Mouse (Mus musculus) forebrain, embryonic 13.5 days (tissue): ENCODE data around the gene Exph5. TPM values are rescaled to one million over a fixed set of nuclear protein-coding genes. Genes with fewer than 3 reads are reported as not detected.

Experiments used
- ATAC-seq: fragments of 200-750 bp; cut with Nextera tagmentation; 2 replicates; pipeline ENCODE4 v1.8.0; 2017
- H3K27ac ChIP-seq: fragments of 300-500 bp; sonication (generic); 2 replicates; pipeline ENCODE4 v1.5.1; 2015; ENCODE audit warnings: inconsistent platforms, mild to moderate bottlenecking, moderate library complexity
- H3K27me3 ChIP-seq: fragments of 300-500 bp; sonication (generic); 2 replicates; pipeline ENCODE4 v1.6.1; 2015; ENCODE audit warnings: mild to moderate bottlenecking, inconsistent platforms
- H3K36me3 ChIP-seq: fragments of 300-500 bp; sonication (generic); 2 replicates; pipeline ENCODE4 v1.6.1; 2015; ENCODE audit warnings: mild to moderate bottlenecking, inconsistent platforms; ENCODE audit not compliant: poor library complexity, severe bottlenecking
- H3K4me1 ChIP-seq: fragments of 300-500 bp; sonication (generic); 2 replicates; pipeline ENCODE4 v1.6.1; 2015; ENCODE audit warnings: inconsistent platforms
- H3K4me2 ChIP-seq: fragments of 300-500 bp; sonication (generic); 2 replicates; pipeline ENCODE4 v1.6.1; 2015; ENCODE audit warnings: inconsistent platforms, mild to moderate bottlenecking, moderate library complexity
- H3K4me3 ChIP-seq: fragments of 300-500 bp; sonication (generic); 2 replicates; pipeline ENCODE4 v1.5.1; 2015; ENCODE audit warnings: mild to moderate bottlenecking, inconsistent platforms
- H3K9ac ChIP-seq: fragments of 300-500 bp; sonication (generic); 2 replicates; pipeline ENCODE4 v1.6.1; 2015; ENCODE audit warnings: mild to moderate bottlenecking, inconsistent platforms
- H3K9me3 ChIP-seq: fragments of 300-500 bp; sonication (generic); replicated peaks from 2 replicates; pipeline ENCODE4 v1.6.1; 2016; ENCODE audit warnings: inconsistent platforms
- WGBS: fragments of 180-500 bp; shearing (Covaris S2); methylation state at CpG from one replicate; pipeline ENCODE4 v1.1.7; 2015; 5-methylcytosine and 5-hydroxymethylcytosine counted together
- polyA plus RNA-seq: library from polyadenylated mRNA; unstranded; fragments of >200 nt; fragmentation: Nextera tagmentation; extraction: Ambion mirVana; gene quantifications from 2 replicates; pipeline ENCODE4 v1.2.1, GENCODE M21; 2015

Exph5 gene
- polyA plus RNA-seq, 1 experiment from 2014 or later: not detected

DNA sequence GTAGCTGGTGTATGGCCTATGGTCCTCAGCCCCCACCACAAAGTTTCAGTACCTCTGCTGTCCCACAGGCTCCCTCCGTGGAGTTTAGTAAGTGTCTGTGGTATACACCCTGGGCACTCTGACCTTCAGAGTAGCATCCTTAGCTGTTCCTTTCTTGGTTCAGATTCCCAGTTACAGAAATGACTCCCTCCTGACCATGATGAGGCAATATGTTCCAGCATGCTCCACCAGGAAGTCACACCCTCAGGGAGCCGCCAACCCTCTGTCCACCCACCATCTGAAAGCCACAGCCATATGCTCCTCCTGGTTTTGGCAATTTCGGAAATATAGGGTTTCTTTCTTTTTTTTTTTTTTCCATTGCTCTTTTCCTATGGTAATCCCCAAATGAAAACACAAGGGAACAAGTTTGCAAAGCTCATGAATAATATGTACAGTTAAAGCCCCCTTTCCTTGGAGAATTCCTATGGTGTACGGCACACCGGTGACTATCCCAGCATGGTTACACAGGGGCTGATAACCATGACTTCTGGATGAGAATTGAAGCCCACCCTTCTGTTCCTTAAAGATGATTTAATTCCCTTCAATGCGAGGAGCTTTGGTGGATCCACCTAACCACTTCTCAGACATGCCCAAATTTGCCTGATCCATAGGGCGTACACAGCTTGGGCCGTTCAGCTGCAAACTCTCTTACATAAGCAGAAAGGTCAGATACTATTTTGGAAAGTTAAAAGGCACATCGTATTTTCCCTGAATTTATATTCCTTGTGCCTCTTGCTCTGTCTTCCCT is 43.4 kb downstream of the Exph5 start:
- WGBS: 90% methylated on average over 9 of the region's 9 CpGs
- Histone ChIP-seq H3K4me1 (peaks cover 8% of the 10 kb centered on the region; the same call in 1 of the 2 replicates), H3K4me2 (no peak overlapping the region), H3K27ac (no peak overlapping the region), H3K36me3 (no peaks in the 10 kb centered on the region), H3K4me3 (no peak overlapping the region), H3K27me3 (peaks cover 9% of the 10 kb centered on the region), H3K9me3 (no peaks in the 10 kb centered on the region), H3K9ac (no peak overlapping the region)
- no peak for ATAC-seq

GRCm38 (mm10) chr9:53345728-53346127 is 44.3 kb downstream of the Exph5 start:
- Histone ChIP-seq H3K27ac (no peak overlapping the region), H3K4me2 (no peak overlapping the region), H3K4me3 (no peak overlapping the region), H3K4me1 (peaks cover 5% of the 10 kb centered on the region; the same call in 1 of the 2 replicates), H3K27me3 (peaks cover 9% of the 10 kb centered on the region), H3K9ac (no peak overlapping the region), H3K9me3 (0 out of 2 replicates have a peak, but pooled peaks cover 4% of the 10 kb centered on the region), H3K36me3 (no peaks in the 10 kb centered on the region)
- ATAC-seq: no peak
- WGBS: 62% methylated on average over 3 of the region's 3 CpGs

DNA sequence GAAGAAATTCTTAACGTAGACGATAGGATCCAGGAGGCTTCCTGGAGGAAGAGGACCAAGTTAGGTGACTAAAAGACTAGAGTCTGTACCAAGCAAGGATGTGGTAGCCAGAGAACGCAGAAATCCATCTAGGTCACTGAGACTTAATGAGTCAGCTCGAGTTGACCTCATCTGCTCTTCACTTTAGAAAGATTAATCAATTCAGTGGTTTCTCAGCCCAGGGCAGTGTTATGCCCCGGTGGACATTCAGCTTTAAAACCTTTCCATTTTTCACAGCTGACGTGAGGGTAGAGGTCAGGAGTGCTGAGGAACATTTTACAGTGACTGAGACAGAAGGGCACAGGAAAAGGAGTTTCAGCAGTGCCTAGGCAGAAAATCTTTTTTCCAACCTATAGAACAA is 44.9 kb downstream of the Exph5 start:
- Histone ChIP-seq H3K9me3 (0 out of 2 replicates have a peak, but pooled peaks cover 4% of the 10 kb centered on the region), H3K36me3 (no peaks in the 10 kb centered on the region), H3K27ac (no peak overlapping the region), H3K9ac (no peak overlapping the region), H3K27me3 (peaks cover 5% of the 10 kb centered on the region), H3K4me2 (no peak overlapping the region), H3K4me3 (no peak overlapping the region), H3K4me1 (no peaks in the 10 kb centered on the region)
- 83% methylated on average over 6 of the region's 6 CpGs for WGBS
- ATAC-seq: no peak

GRCm38 (mm10) chr9:53349211-53349610 is 47.7 kb downstream of the Exph5 start:
- Histone ChIP-seq H3K36me3 (no peaks in the 10 kb centered on the region), H3K4me1 (no peaks in the 10 kb centered on the region), H3K27ac (no peak overlapping the region), H3K9me3 (0 out of 2 replicates have a peak, but pooled peaks cover 4% of the 10 kb centered on the region), H3K4me3 (no peak overlapping the region), H3K27me3 (no peaks in the 10 kb centered on the region; the same call in 1 of the 2 replicates), H3K4me2 (no peak overlapping the region), H3K9ac (no peak overlapping the region)
- 93% methylated on average over 1 of the region's 1 CpGs for WGBS
- ATAC-seq: no peak

DNA sequence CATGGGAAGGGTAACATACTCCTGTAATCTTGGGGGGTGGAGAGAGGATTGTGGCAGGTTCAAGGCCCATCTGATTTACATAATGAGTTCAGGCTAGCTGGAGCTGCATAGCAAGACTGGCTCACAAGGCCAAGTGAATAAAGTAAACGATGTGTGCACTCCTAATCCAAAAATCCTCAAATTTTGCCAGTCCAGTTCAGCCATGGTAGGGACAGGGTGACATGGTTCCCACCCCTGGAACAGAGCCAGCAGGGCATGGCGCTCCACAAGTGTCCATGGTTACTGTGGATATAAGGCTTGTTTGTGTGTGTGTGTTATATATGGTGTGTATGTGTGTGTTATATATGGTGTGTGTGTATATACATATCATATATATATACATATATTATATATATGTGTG is 48.9 kb downstream of the Exph5 start:
- H3K4me1 ChIP-seq: no peaks in the 10 kb centered on the region
- 79% methylated on average over 2 of the region's 2 CpGs for WGBS
- H3K4me2 ChIP-seq: no peak overlapping the region
- no peak overlapping the region for H3K9ac ChIP-seq
- no peaks in the 10 kb centered on the region; the same call in 1 of the 2 replicates for H3K27me3 ChIP-seq
- no peaks in the 10 kb centered on the region for H3K36me3 ChIP-seq
- no peak overlapping the region for H3K27ac ChIP-seq
- no peak overlapping the region for H3K4me3 ChIP-seq
- 0 out of 2 replicates have a peak, but pooled peaks cover 4% of the 10 kb centered on the region for H3K9me3 ChIP-seq
- ATAC-seq: no peak

- Histone ChIP-seq H3K36me3 (no peaks in the 10 kb centered on the region), H3K9ac (no peak overlapping the region), H3K9me3 (0 out of 2 replicates have a peak, but pooled peaks cover 4% of the 10 kb centered on the region), H3K4me2 (no peak overlapping the region), H3K4me1 (no peaks in the 10 kb centered on the region), H3K27me3 (no peaks in the 10 kb centered on the region; the same call in 1 of the 2 replicates), H3K27ac (no peak overlapping the region), H3K4me3 (no peak overlapping the region)
- WGBS: 91% methylated on average over 6 of the region's 6 CpGs
- no peak for ATAC-seq
Measured at GRCm38 (mm10) chr9:53351899-53352298, 50.4 kb downstream of the Exph5 start.

GRCm38 (mm10) chr9:53353161-53353560 is 51.7 kb downstream of the Exph5 start:
- H3K27me3 ChIP-seq: no peaks in the 10 kb centered on the region
- H3K36me3 ChIP-seq: no peaks in the 10 kb centered on the region
- WGBS: 91% methylated on average over 5 of the region's 5 CpGs
- ATAC-seq: no peak
- no peak overlapping the region for H3K4me3 ChIP-seq
- no peak overlapping the region for H3K9ac ChIP-seq
- H3K4me2 ChIP-seq: no peak overlapping the region
- H3K4me1 ChIP-seq: no peaks in the 10 kb centered on the region
- H3K9me3 ChIP-seq: 0 out of 2 replicates have a peak, but pooled peaks cover 4% of the 10 kb centered on the region
- no peak overlapping the region for H3K27ac ChIP-seq

DNA sequence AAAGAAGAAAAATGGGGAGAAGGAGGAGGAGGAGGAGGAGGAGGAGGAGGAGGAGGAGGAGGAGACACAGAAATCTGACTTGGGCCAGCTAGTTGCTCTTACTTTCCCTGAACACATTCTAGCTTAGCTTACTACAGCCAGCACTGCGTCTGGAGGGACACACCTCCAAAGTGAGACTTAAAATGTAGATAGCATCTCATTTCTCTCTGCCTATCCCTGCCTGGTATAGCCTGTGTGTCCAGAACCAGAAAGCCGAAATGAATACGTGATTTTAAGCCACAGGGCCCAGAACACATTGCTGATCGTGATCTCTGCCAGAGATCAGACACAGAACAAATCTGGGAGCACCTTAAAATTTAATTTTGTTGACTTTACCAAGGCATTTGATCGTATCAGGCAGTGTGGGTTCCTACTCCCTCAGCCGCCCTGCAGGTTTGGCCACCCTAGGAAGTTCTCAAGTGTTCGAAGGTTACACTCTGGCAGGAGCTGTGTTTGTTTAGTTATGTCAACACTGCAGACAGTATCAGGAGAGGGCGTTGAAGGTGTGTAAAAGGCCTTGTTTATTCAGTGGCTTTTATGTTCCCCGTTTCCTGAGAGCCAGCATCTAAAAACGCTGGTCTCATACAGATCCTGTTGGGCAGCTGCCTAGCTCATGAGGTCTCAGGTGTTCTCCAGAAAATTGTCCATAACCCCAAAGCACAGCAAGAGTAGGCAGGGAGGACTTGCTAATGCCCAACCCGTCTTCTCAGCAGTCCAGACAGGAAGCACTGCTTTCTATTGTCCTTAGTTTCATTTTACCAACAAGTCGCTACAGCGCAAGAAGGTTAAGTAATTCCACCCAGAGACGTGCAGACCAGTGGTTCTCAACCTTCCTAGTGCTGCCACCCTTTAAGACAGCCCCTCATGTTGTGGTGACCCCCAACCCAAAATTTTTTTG is 55.0 kb downstream of the Exph5 start:
- H3K36me3 ChIP-seq: no peaks in the 10 kb centered on the region
- no peak overlapping the region for H3K9ac ChIP-seq
- H3K9me3 ChIP-seq: no peaks in the 10 kb centered on the region
- no peak overlapping the region for H3K27ac ChIP-seq
- no peaks in the 10 kb centered on the region for H3K4me1 ChIP-seq
- H3K4me3 ChIP-seq: no peak overlapping the region
- H3K27me3 ChIP-seq: no peaks in the 10 kb centered on the region
- no peak overlapping the region for H3K4me2 ChIP-seq
- WGBS: 80% methylated on average over 14 of the region's 14 CpGs
- ATAC-seq: no peak

- Histone ChIP-seq H3K4me2 (no peak overlapping the region), H3K27me3 (no peaks in the 10 kb centered on the region), H3K4me1 (no peaks in the 10 kb centered on the region), H3K9me3 (no peaks in the 10 kb centered on the region), H3K27ac (no peak overlapping the region), H3K4me3 (no peak overlapping the region), H3K9ac (no peak overlapping the region), H3K36me3 (no peaks in the 10 kb centered on the region)
- ATAC-seq: no peak
- 78% methylated on average over 3 of the region's 3 CpGs for WGBS
Measured at GRCm38 (mm10) chr9:53371339-53371738, 69.9 kb downstream of the Exph5 start.

DNA sequence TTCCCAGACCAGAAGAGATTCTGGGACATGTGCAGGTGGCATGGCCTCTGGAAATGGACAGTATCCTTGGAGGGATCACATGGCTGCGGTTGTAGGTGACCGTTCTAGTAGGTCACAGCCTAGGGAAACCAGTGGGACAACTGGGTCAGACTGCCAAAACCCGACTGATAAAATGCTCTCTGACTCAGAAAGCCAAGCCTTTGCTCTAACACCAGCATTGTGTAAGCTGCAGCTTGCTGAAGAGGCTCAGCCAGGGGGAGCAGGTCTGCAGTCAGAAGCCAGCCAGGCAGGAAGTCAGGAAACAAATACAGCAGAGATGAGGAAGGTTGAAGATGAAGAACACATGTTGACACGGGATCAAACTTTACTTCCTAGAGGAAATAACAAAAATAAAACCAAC is 74.4 kb downstream of the Exph5 start:
- Histone ChIP-seq H3K27ac (no peak overlapping the region), H3K4me1 (no peaks in the 10 kb centered on the region), H3K27me3 (no peaks in the 10 kb centered on the region), H3K4me3 (no peak overlapping the region), H3K9ac (no peak overlapping the region), H3K36me3 (no peaks in the 10 kb centered on the region), H3K9me3 (no peaks in the 10 kb centered on the region), H3K4me2 (no peak overlapping the region)
- 84% methylated on average over 4 of the region's 4 CpGs for WGBS
- ATAC-seq: no peak

DNA sequence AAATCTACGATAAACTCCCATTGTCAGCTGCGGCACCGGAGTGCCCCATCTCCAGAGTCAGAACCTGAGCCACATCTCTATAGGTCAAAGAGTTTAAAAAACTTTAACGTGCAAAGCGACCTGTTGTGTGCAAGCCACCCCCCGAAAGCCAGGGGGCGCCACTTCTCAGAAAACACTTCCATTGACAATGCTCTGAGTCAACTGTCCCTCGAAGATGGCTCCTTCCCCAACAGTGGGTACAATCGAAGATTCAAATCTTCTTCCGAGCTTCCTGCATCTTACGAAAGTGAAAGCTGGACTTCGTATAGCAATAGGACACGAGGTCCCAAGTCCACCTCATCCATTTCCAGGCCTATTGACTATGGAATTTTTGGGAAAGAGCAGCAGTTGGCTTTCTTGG is 75.3 kb downstream of the Exph5 start:
- 83% methylated on average over 13 of the region's 13 CpGs for WGBS
- ATAC-seq: no peak

DNA sequence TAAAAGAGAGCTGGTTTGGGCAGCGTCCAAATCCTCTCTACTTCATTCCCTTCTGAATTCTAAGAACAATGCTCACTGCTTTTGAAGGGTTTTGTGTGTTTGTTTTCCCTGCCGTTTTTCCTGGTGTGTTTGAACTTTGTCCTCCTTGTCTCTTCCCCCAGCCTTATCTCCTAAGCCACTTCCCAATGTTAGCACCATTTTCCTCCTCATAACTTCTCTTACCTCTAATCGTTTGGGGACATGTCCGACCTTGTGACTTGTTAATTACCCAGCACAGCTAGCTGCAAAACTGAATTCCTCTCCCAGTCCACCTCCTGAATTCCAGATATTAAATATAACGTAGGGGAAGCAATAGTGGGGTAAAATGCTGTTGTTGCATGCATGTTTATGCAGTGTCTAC is 76.1 kb downstream of the Exph5 start:
- Histone ChIP-seq H3K36me3 (no peaks in the 10 kb centered on the region), H3K9ac (no peak overlapping the region), H3K4me3 (no peak overlapping the region), H3K4me1 (no peaks in the 10 kb centered on the region), H3K9me3 (no peaks in the 10 kb centered on the region), H3K27me3 (no peaks in the 10 kb centered on the region), H3K27ac (no peak overlapping the region), H3K4me2 (no peak overlapping the region)
- no peak for ATAC-seq
- WGBS: 70% methylated on average over 5 of the region's 5 CpGs

More for the DNA sequence above, 75.3 kb downstream of the Exph5 start:
- H3K4me1 ChIP-seq: no peaks in the 10 kb centered on the region
- H3K27me3 ChIP-seq: no peaks in the 10 kb centered on the region
- no peak overlapping the region for H3K4me3 ChIP-seq
- no peaks in the 10 kb centered on the region for H3K36me3 ChIP-seq
- H3K4me2 ChIP-seq: no peak overlapping the region
- no peaks in the 10 kb centered on the region for H3K9me3 ChIP-seq
- H3K27ac ChIP-seq: no peak overlapping the region
- no peak overlapping the region for H3K9ac ChIP-seq
